Mouse (Mus musculus) thymus, postnatal 0 days (tissue): Measurements from ENCODE around the gene Zfp74. TPM values are rescaled to one million over a fixed set of nuclear protein-coding genes. Genes with fewer than 3 reads are reported as not detected.
"Not testable (repeated sequence)": the region's sequence is repeated elsewhere in the genome, so short reads cannot be mapped to it uniquely, and the experiment has no call there.

Source experiments
- DNase-seq: peaks from one replicate; pipeline ENCODE4 v3.0.0-alpha.2; 2015; ENCODE audit warnings: low spot score
- polyA plus RNA-seq: library from polyadenylated mRNA; unstranded; fragments of >200 nt; fragmentation: Nextera tagmentation; extraction: Ambion mirVana; gene quantifications from 2 replicates; pipeline ENCODE4 v1.2.1, GENCODE M21; 2015

The Zfp74 gene
- polyA plus RNA-seq, result 6.8 and 9.2 TPM in 2 replicates

GRCm38 (mm10) chr7:29953513-29954401 is at the start of gene Zfp74:
TSS of gene Zfp74 (minus strand) at chr7:29954089.
- peak; percentile 84 for DNase-seq

GRCm38 (mm10) chr7:30000601-30001000 is 46.7 kb upstream of the Zfp74 start:
- no peak for DNase-seq

GRCm38 (mm10) chr7:29995134-29995533 is 41.2 kb upstream of the Zfp74 start:
- no peak for DNase-seq

GRCm38 (mm10) chr7:29993340-29993739 is 39.5 kb upstream of the Zfp74 start:
- DNase-seq, result no peak

GRCm38 (mm10) chr7:29992698-29993097 is 38.8 kb upstream of the Zfp74 start:
- no peak for DNase-seq

- no peak for DNase-seq
Observed at GRCm38 (mm10) chr7:29989031-29989430, 35.1 kb upstream of the Zfp74 start.

- no peak for DNase-seq
Observed at GRCm38 (mm10) chr7:29987551-29987950, 33.7 kb upstream of the Zfp74 start.

- DNase-seq, result no peak
Observed at GRCm38 (mm10) chr7:29986101-29986500, 32.2 kb upstream of the Zfp74 start.

- DNase-seq, result peak; percentile 74
Observed at GRCm38 (mm10) chr7:29983690-29984380, 29.9 kb upstream of the Zfp74 start, which contains the start of gene Zfp568. TSS of gene Zfp568 (plus strand) at chr7:29983955.

GRCm38 (mm10) chr7:29983340-29983689 is 29.4 kb upstream of the Zfp74 start:
- no peak for DNase-seq

GRCm38 (mm10) chr7:29982931-29983330 is 29.0 kb upstream of the Zfp74 start:
- DNase-seq, result no peak

GRCm38 (mm10) chr7:29982341-29982740 is 28.5 kb upstream of the Zfp74 start:
- no peak for DNase-seq

GRCm38 (mm10) chr7:29981860-29982259 is 28.0 kb upstream of the Zfp74 start:
- no peak for DNase-seq

- DNase-seq, result no peak
Observed at GRCm38 (mm10) chr7:29981455-29981854, 27.6 kb upstream of the Zfp74 start.

- DNase-seq, result no peak
Observed at GRCm38 (mm10) chr7:29980761-29981160, 26.9 kb upstream of the Zfp74 start.

- no peak for DNase-seq
Observed at GRCm38 (mm10) chr7:29970686-29971085, 16.8 kb upstream of the Zfp74 start.

GRCm38 (mm10) chr7:29965115-29965810 is 11.4 kb upstream of the Zfp74 start:
- DNase-seq, result not testable (repeated sequence)

- DNase-seq, result no peak
Observed at GRCm38 (mm10) chr7:29959004-29959403, 5.1 kb upstream of the Zfp74 start.

- DNase-seq, result no peak
Observed at GRCm38 (mm10) chr7:29958125-29958724, 4.3 kb upstream of the Zfp74 start.

- no peak for DNase-seq
Observed at GRCm38 (mm10) chr7:29956257-29956656, 2.4 kb upstream of the Zfp74 start.

- peak; percentile 61 for DNase-seq
Observed at GRCm38 (mm10) chr7:29954731-29955130, 842 bp upstream of the Zfp74 start.
